Mouse (Mus musculus) spleen, postnatal 14 days (tissue): ENCODE results near the gene Trim26.
"Not testable (repeated sequence)": the region's sequence is repeated elsewhere in the genome, so short reads cannot be mapped to it uniquely, and the experiment has no call there.

Source experiments
- DNase-seq, 2 experiments: peaks; one replicate each; pipeline ENCODE4 v3.0.0; 2021 to 2022; ENCODE audit warnings: low spot score in 2 of 2

The Trim26 gene

DNA sequence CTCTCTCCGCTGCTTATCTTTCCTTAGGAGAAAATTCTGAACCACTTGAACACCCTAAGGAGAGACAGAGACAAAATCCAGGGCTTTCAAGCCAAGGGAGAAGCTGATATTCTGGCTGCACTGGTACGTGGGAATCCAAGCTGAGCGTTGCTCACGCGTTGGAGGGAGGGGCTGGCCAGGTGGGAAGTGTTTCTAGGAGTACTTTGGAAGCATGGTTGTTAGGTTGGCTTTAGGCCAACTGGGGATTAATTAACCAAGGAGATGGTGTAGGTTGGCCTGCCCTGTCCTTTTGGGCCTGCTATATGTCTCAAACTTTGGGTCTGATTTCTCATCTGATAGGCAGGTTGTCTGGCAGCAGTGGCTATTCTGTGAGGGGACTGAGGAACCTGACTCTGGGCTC is 14.3 kb downstream of the Trim26 start:
- DNase-seq: no peak

DNA sequence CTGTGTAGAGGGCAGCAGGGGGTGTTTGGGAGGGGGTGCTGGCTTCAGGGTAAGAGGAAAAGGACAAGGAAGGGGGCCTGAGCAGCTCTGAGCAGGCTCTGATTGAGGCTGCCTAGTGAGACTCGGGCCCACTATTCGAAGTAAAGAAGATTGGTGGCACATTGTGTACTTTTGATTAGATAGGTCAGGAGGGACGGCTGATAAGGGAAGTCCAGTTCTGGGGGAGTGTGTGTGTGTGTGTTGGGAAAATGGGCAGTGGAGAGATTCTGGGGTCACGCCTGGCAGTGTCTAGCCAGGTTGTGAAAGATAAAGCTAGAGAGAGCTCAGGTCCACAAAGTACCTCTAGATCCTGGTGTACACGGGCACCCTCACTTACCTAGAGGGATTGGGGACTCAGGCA is 14.7 kb downstream of the Trim26 start:
- no peak for DNase-seq

DNA sequence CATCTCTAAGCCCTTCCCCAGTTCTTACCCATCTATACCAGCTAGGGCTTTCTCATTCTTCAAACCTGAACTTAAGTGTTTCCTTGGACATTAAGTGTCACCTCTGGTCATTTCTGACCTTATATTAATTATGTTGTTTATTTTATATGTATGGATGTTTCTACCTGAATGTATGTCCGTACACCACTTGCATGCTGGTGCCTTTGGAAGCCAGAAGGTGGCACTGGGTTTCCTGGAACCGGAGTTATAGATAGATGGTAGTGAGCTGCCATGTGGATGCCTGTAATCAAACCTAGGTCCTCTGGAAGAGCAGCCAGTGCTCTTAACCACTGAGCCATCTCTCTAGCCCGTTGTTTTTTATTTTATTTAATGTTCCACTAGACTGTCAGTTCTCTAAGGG is 18.6 kb downstream of the Trim26 start:
- DNase-seq: no peak

DNA sequence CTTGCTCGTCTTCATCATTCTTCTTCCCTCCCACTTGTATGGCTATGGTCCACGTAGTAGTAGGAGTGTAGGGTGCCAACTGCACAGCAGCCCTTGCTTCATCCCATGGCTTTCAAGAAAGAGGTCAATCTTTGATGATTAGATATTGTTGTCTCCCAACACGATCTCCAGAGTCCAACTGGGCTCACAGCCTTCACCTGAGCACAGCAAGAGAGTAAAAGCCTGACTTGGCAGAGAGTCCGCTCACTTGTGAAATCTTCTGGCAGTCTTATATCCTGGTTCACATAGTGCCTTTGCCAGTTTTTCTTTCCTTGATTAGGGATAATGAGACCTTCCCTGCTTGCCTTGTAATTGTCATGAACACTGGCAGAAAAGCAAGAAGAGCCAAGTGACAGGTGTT is 19.3 kb downstream of the Trim26 start:
- DNase-seq: no peak

DNA sequence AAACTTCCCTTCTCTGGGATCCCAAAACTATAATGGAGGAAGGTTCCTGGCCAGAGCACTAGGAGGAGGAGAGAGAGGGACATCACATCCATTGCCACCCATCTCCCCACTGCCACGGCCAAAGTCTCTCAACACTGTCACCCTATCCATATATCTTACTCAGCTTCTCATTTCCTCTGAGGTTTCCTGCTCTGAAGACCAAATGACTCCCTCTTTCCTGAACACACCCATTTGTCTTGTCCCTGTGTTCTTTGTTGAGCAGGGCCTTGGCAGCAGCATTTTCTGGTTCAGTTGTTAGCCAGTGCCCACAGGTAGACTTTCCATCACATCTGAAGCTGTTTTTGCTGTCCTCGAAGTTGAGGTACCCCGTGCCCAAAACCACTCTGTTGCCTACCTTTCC is 21.2 kb downstream of the Trim26 start:
- DNase-seq: no peak

DNA sequence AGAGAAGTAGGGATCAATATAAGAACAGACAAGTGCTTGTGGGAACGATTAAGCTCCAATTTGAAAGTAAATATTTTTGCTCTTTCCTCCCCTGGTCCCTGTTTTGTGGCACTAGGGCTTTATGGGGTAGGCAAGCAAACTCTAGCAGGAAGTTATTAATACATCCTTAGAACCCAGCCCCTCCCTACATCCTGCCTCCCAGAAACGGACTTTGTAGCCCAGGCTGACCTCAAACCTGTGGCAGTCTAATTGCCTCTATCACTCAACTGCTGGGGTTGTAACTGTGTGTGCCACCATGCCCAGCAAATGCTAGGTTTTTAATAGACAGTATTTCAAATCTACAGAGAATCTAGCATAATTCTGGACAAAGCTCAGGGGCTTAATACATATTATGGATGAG is 24.7 kb downstream of the Trim26 start:
- no peak for DNase-seq

DNA sequence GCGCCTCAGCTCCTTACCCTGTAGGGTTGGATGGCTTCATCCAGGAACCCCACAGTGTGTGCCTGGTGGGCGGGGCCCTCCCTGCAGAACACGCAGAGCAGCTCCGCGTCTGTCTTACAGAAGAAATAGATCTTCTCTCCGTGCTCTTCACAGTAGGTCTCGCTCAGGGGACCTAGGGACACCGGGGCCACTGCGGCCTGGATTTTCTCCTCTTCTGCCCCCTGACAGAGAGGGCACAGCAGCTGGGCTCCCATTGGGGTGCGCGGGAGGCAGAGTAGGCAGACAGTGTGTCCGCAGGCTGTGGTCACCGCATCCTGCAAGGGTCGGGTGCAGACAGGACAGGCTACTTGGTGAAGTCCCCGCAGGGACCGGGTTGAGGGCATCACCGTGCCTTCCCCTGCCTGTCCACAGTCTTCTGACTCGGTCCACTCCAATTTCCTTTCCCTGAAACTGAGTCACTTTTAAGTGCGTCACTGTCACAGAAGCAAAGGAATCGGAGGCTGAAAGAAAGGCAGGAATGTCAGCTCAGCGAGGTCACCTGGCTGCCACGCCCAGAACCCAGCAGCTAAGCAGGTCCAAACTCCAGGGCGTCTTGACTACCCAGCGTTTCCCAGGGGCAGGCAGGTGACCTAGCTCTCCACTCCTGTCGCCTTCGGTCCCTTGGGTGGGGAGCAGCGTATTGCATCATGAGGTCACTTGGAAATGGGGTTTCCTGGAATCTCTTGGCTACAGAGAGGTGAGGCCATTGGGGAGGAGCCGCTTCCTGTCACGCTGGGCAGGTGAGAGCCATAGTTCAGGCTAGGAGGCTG is 30.0 kb downstream of the Trim26 start, which contains the start of gene Trim15:
TSS of gene Trim15 (minus strand) at position 492 of the 809 bp plus-strand sequence.
- DNase-seq: peak; percentile 11 to 24

DNA sequence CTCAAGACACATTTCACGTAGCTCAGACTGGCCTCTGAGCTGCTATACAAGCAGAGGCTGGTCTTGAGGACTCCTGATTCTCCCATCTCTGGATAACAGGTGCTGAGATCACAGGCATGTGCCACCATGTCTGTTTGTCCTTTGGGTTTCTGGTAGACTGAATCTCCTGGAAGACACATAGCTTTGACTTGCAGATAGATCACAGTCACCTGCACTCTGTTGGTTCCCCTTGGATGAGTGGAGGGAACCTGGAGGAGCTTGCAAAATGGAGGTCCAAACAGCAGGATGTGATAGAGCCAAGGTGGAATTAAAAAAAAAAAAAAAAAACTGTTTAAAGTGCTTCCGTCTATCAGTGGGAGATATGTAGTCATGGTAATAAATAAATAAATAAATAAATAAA is 31.9 kb downstream of the Trim26 start:
- DNase-seq: no peak

DNA sequence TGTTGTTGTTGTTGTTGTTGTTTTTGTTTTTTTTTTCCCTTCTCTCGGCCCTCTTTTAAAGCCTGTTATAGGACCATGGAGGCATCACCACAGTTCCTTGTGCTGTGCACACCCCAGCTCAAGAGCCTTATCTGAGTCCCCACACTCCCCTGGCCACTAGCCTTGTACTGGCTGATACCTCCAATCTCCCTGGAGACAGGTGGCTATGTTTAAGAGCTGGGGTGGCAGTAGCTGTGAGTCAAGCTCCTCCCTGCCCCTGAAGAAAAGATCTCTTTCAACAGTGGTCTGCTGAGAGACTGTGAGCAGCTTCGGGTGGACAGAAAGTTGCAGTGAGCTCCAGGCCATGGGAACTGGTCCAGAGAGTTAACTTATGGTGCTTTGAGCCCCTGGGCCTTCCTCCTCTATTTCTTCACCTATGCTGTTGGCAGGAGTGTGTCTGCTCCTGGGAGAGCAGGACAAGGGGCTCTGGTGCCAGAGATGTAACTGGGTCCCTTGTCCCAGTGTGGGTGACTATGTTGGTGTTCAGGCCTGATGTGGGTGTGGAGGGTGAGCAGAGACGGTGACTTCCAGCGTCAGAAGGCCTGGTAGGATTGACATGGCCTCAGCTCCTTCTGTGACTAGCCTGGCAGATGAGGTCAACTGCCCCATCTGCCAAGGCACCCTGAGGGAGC is 32.5 kb downstream of the Trim26 start, which contains the start of gene Trim10:
TSS of gene Trim10 (plus strand) at position 291 of the 671 bp plus-strand sequence.
- peak; percentile 58 to 73 for DNase-seq

DNA sequence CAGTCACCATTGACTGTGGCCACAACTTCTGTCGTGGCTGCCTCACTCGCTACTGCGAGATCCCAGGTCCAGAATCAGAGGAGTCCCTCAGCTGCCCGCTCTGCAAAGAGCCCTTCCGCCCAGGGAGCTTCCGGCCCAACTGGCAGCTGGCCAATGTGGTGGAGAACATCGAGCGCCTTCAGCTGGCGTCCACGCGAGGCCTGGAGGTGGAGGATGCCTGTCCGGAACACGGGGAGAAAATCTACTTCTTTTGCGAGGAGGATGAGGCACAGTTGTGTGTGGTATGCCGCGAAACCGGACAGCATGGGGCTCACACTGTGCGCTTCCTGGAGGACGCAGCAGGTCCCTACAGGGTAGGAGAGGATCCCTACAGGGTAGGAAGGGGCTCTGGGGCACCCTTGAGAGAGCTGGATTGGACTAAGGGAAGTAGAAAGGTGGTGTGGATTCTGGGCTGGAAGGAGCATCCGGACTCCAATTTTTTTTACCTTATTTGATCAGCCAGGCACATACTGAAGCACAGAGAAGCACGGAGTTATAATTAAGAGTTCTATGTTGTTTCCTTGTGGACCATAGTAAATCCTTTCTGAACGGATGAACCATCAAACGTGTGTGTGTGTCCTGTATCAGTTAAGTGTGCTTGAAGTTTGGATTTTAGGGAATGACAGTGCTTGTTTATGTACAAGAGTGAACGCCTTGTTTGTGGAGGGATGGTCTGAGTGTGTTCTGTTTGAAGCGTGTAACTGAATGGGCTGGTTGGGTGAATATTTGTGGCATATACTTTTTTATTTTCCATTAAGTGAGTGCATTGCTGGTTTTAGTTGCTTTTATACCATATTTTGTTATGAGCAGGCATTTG is 33.2 kb downstream of the Trim26 start:
- DNase-seq: peak; percentile 67 to 73

DNA sequence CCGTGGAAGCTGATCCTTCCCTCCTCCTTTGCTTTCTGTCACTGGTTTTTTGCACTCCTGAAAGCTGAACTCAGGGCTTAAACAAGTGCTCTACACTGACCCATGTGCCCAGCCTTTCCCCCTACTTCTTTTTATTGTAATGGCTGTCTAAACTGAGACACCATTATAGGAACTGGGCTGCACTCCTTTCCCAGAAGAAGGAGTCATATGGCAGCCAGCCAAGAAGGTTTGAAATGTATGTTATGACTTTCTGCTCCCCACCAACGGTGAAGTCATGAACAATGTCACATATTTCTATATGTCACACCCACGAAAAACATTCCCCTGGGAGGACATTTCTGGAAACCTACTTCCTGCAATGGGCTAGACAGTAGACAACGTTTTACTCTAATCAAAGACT is 37.7 kb downstream of the Trim26 start:
- no peak for DNase-seq

DNA sequence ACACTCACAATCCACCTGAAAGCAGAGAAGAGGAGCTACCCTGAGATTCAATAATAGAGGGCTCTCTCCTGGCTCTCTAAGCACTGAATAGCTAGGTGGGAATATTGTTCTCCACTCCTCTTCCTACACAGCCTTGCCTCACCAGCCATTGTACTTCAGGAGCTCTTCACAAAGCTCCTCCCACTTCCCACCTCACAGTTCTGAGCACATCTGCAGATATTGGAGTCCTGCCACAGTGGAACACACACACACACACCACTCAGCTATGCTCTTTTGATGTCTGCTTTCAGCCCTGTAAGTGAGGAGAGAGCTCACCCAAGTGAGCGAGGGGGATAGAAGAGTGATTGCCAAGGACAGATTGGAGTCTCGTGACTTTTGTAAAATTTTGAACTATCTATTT is 46.4 kb downstream of the Trim26 start:
- no peak for DNase-seq

DNA sequence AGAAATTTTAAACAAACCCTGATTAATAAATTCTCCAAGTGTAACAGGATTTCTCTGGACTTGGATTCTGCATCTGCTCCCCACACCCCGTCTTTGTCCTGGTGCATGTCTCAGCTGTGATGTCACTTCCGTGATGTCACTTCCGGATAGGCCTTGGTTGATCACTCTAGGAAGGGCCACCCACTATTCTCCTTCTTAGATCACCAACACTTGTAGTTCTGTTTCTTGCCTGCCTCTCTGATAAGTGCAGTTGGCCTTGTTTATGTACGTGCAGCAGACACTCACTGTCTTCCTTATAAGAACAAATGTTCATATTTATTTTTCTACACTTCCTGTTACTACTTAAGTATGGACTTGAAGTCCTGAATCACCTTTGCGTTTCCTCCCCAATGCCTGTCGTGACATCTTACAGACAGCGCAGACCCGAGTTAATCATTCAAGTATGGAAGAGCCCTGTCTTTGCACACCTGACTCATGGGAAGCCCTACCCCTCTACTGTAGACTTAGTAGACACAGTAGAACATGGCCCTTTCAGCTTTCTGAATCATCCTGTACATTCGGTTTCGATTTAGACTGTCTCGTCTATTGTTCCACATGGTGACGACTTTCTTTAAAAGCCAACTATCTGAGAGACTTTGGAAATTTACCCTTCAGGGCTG is 48.3 kb downstream of the Trim26 start:
- no peak for DNase-seq

DNA sequence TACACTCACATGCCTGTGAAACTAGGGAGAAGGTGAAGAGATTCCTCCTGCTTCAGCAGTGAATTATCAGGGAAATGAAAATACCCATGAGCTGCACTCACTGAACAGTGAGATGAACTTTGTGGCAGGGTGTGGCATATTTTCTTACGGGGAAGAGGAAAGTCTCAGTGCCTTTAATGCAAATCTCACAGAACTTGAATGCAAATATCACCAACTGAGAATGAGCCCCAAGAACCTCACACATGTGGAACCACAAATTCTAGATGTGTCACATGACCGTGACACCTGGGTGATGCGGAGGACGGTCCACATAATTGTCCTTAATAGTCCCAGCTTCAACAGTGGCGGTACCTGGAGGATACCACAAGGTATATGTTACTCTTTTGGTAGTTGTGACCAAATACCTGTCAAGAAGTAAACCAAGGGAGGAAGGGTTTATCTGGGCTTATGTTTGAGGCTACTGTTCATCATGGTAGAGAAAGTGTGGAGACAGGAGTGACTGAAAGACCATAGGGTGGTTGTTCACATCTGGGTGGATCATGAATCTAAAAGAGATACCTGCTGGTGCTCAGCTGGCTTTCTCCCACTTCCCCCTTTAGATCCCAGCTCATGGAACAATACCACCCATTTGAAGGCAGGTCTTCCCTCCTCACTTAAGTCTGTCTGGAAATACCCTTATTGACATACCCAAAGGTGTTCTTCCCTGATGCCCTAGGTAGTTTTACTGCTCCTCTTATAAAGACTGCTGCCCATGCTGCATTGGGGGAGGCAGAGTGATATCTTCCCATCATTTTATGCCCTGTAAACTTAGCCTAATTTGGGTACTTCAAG is 53.4 kb downstream of the Trim26 start, which contains the start of gene Trim40:
TSS of gene Trim40 (minus strand) at position 51 of the 831 bp plus-strand sequence.
- DNase-seq: no peak

DNA sequence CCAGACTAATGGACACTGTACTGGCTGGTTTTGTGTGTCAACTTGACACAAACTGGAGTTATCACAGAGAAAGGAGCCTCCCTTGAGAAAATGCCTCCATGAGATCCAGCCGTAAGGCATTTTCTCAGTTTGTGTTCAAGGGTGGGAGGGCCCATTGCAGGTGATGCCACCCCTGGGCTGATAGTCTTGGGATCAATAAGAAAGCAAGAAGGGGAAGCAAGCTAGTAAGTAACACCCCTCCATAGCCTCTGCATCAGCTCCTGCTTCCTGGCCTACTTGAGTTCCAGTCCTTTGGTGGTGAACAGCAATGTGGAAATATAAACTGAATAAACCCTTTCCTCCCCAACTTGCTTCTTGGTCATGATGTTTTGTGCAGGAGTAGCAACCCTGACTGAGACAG is 54.6 kb downstream of the Trim26 start:
- DNase-seq: not testable (repeated sequence)

DNA sequence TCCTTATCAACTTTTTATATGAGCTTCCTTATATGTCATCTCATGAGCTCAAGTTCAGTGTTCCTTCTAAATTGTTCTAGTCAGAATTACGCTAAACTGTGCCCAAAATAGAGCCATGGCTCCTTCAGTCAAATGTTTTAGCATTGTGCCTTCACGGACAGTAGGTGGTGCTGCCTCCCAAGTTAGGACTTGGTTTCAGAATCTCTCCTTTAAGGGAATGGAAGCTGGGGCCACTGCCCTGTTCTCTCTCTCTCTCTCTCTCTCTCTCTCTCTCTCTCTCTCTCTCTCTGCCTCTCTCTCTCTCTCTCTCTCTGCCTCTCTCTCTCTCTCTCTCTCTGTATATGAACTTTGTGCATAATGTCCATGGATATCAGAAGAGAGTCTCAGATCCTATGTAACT is 55.4 kb downstream of the Trim26 start:
- peak in 1 of 2 experiments; percentile 22 for DNase-seq

DNA sequence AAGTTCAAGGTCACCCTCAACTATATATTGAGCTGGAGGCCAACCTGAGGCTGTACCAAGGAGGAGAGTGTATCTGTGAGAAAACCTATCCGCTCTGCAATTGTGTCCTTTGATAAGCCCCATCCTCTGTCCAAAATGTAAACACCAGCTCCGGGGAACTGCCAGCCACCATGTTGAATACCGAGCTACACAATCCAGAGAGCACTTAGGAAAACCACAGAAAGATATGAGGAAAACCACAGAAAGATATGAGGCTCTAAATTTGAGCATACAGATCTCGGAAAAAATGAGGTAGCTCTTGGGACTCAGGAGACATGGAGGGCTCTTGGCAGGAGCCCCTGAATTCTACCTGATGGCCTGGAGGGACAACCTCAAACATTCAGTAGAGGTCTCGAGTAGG is 56.5 kb downstream of the Trim26 start:
- no peak for DNase-seq

DNA sequence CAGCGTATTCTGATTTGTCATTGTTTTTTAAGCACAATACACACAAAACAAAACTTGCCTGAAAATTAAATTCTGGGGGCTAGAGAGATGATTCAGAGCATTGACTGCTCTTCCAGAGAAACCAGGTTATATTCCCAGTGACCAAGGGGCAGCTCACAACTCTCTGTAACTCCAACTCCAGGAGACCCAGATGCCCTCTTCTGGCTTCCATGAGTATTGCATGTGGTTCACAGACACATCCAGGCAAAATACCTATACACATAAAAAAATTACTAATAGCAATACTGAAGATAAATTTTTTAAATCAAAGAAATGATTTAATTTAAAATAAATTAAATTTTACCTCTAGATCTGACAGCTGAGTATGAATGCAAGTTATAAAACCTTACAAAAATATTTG is 59.6 kb downstream of the Trim26 start:
- peak in 1 of 2 experiments; percentile 27 for DNase-seq

DNA sequence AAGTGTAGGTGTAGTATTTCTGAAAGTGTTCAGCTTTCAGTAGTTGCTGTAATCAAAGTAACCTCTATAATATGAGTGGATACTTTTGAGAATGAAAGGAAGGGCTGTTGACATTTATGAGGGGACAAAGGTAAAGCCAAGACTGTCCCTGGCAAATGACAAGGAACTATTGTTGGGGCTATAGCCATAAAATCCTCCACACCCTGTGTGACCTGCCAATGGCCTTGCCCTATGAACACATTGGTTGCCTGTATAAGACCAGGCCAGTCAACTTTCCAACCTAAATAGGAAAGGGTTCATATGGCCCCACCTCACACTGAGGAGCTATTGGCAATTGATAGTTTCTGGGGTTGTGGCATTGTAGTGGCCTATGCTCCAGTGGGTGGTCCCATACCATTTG is 60.1 kb downstream of the Trim26 start:
- no peak for DNase-seq

DNA sequence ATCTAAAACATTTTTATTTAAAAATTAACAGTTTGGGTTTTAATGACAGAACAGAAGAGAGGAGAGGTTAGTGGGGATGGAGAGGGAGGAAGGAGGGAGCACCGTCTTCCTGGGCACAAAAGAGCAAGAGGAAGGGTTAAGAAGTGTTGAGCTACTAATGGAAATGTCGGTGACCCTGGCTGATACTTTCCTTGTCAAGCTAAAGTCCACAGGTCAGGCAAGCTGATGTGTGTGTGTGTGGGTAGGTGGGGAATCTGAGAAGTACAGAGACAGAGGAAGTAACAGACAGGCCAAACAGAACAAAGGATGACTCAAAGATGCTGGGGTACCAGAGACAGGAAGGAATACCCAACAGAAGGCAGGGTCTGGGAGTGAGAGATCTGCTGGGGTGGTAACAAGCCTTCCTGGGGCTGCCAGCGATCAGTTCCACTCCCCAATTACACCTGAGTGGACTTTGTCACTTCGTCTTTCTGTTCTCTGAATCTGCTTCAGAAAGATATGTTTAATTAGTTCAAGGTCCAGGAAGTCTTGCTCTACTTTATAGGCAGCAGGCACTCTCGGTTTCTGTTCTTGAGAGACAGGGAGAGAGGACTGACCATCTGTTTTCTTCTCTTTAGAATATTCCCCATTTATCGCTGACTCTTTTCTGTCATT is 60.7 kb downstream of the Trim26 start, which contains the start of gene Trim31:
TSS of gene Trim31 (plus strand) at position 567 of the 654 bp plus-strand sequence.
- no peak for DNase-seq
